Mouse (Mus musculus): ENCODE results near the gene Sqor. TPM values are rescaled to one million over a fixed set of nuclear protein-coding genes. Genes with fewer than 3 reads are reported as not detected.

Sqor gene
- polyA plus RNA-seq, 1 experiment from 2014 or later, result 22.5 TPM

GRCm38 (mm10) chr2:122804392-122804791 is 39.4 kb downstream of the Sqor start:
- no peak overlapping the region for H3K4me2 ChIP-seq (replicated peaks; ENCODE audit: low read depth, low read length)
- no peak overlapping the region for H3K4me3 ChIP-seq (ENCODE audit: low read depth, low read length)
- no peaks in the 10 kb centered on the region for H3K9me3 ChIP-seq (ENCODE audit: control insufficient read depth, low read depth, low read length)
- WGBS, result 85% methylated on average over 6 of the region's 6 CpGs
- no peak overlapping the region for H3K27ac ChIP-seq (ENCODE audit: low read length)
- no peaks in the 10 kb centered on the region for H3K4me1 ChIP-seq (ENCODE audit: control insufficient read depth, insufficient read depth, low read length)
- H3K36me3 ChIP-seq (ENCODE audit: control insufficient read depth, insufficient read depth, low read length), result no peaks in the 10 kb centered on the region
- ATAC-seq (ENCODE audit: insufficient number of reproducible peaks, insufficient read depth, low FRiP score, low read depth), result no peak
- H3K27me3 ChIP-seq (ENCODE audit: control insufficient read depth, insufficient read depth, low read length), result no peaks in the 10 kb centered on the region
- no peak overlapping the region for H3K9ac ChIP-seq (replicated peaks; ENCODE audit: low read depth, low read length)

- Histone ChIP-seq H3K27me3 (ENCODE audit: control insufficient read depth, insufficient read depth, low read length) (no peaks in the 10 kb centered on the region), H3K9ac (replicated peaks; ENCODE audit: low read depth, low read length) (no peak overlapping the region), H3K36me3 (ENCODE audit: control insufficient read depth, insufficient read depth, low read length) (no peaks in the 10 kb centered on the region), H3K4me2 (replicated peaks; ENCODE audit: low read depth, low read length) (no peak overlapping the region), H3K4me3 (ENCODE audit: low read depth, low read length) (no peak overlapping the region), H3K27ac (ENCODE audit: low read length) (no peak overlapping the region), H3K9me3 (ENCODE audit: control insufficient read depth, low read depth, low read length) (no peaks in the 10 kb centered on the region), H3K4me1 (ENCODE audit: control insufficient read depth, insufficient read depth, low read length) (no peaks in the 10 kb centered on the region)
- WGBS, result 89% methylated on average over 3 of the region's 3 CpGs
- ATAC-seq (ENCODE audit: insufficient number of reproducible peaks, insufficient read depth, low FRiP score, low read depth), result no peak
Measured at GRCm38 (mm10) chr2:122806040-122806439, 41.0 kb downstream of the Sqor start.

- Histone ChIP-seq H3K4me1 (ENCODE audit: control insufficient read depth, insufficient read depth, low read length) (no peaks in the 10 kb centered on the region), H3K27ac (ENCODE audit: low read length) (no peak overlapping the region), H3K9ac (replicated peaks; ENCODE audit: low read depth, low read length) (no peak overlapping the region), H3K36me3 (ENCODE audit: control insufficient read depth, insufficient read depth, low read length) (no peaks in the 10 kb centered on the region), H3K27me3 (ENCODE audit: control insufficient read depth, insufficient read depth, low read length) (no peaks in the 10 kb centered on the region), H3K4me2 (replicated peaks; ENCODE audit: low read depth, low read length) (no peak overlapping the region), H3K9me3 (ENCODE audit: control insufficient read depth, low read depth, low read length) (no peaks in the 10 kb centered on the region), H3K4me3 (ENCODE audit: low read depth, low read length) (no peak overlapping the region)
- WGBS, result 90% methylated on average over 4 of the region's 4 CpGs
- ATAC-seq (ENCODE audit: insufficient number of reproducible peaks, insufficient read depth, low FRiP score, low read depth), result no peak
Measured at GRCm38 (mm10) chr2:122809027-122809426, 44.0 kb downstream of the Sqor start.

- no peak overlapping the region for H3K9ac ChIP-seq (replicated peaks; ENCODE audit: low read depth, low read length)
- H3K4me1 ChIP-seq (ENCODE audit: control insufficient read depth, insufficient read depth, low read length), result no peaks in the 10 kb centered on the region
- no peaks in the 10 kb centered on the region for H3K27me3 ChIP-seq (ENCODE audit: control insufficient read depth, insufficient read depth, low read length)
- WGBS, result 82% methylated on average over 2 of the region's 2 CpGs
- H3K4me2 ChIP-seq (replicated peaks; ENCODE audit: low read depth, low read length), result no peak overlapping the region
- no peaks in the 10 kb centered on the region for H3K9me3 ChIP-seq (ENCODE audit: control insufficient read depth, low read depth, low read length)
- H3K36me3 ChIP-seq (ENCODE audit: control insufficient read depth, insufficient read depth, low read length), result no peaks in the 10 kb centered on the region
- no peak for ATAC-seq (ENCODE audit: insufficient number of reproducible peaks, insufficient read depth, low FRiP score, low read depth)
- no peak overlapping the region for H3K27ac ChIP-seq (ENCODE audit: low read length)
- H3K4me3 ChIP-seq (ENCODE audit: low read depth, low read length), result no peak overlapping the region
Measured at GRCm38 (mm10) chr2:122816986-122817385, 51.9 kb downstream of the Sqor start.

GRCm38 (mm10) chr2:122821246-122821645 is 56.2 kb downstream of the Sqor start:
- Histone ChIP-seq H3K36me3 (ENCODE audit: control insufficient read depth, insufficient read depth, low read length) (no peaks in the 10 kb centered on the region), H3K27ac (ENCODE audit: low read length) (no peak overlapping the region), H3K9me3 (ENCODE audit: control insufficient read depth, low read depth, low read length) (no peaks in the 10 kb centered on the region), H3K9ac (replicated peaks; ENCODE audit: low read depth, low read length) (no peak overlapping the region), H3K27me3 (ENCODE audit: control insufficient read depth, insufficient read depth, low read length) (no peaks in the 10 kb centered on the region), H3K4me2 (replicated peaks; ENCODE audit: low read depth, low read length) (no peak overlapping the region), H3K4me3 (ENCODE audit: low read depth, low read length) (no peak overlapping the region), H3K4me1 (ENCODE audit: control insufficient read depth, insufficient read depth, low read length) (no peaks in the 10 kb centered on the region)
- WGBS, result 47% methylated on average over 2 of the region's 2 CpGs
- ATAC-seq (ENCODE audit: insufficient number of reproducible peaks, insufficient read depth, low FRiP score, low read depth), result no peak

- H3K27ac ChIP-seq (ENCODE audit: low read length), result no peak overlapping the region
- no peaks in the 10 kb centered on the region for H3K9me3 ChIP-seq (ENCODE audit: control insufficient read depth, low read depth, low read length)
- no peak overlapping the region for H3K4me2 ChIP-seq (replicated peaks; ENCODE audit: low read depth, low read length)
- no peaks in the 10 kb centered on the region for H3K4me1 ChIP-seq (ENCODE audit: control insufficient read depth, insufficient read depth, low read length)
- no peak overlapping the region for H3K4me3 ChIP-seq (ENCODE audit: low read depth, low read length)
- WGBS, result 34% methylated on average over 19 of the region's 19 CpGs
- H3K9ac ChIP-seq (replicated peaks; ENCODE audit: low read depth, low read length), result no peak overlapping the region
- peak; percentile 78; the same call in 1 of the 2 replicates for ATAC-seq (ENCODE audit: insufficient number of reproducible peaks, insufficient read depth, low FRiP score, low read depth)
- no peaks in the 10 kb centered on the region for H3K36me3 ChIP-seq (ENCODE audit: control insufficient read depth, insufficient read depth, low read length)
- H3K27me3 ChIP-seq (ENCODE audit: control insufficient read depth, insufficient read depth, low read length), result no peaks in the 10 kb centered on the region
Measured at GRCm38 (mm10) chr2:122825406-122826236, 60.6 kb downstream of the Sqor start.

GRCm38 (mm10) chr2:122826302-122826701 is 61.3 kb downstream of the Sqor start:
- 61% methylated on average over 3 of the region's 3 CpGs for WGBS
- no peak overlapping the region for H3K27ac ChIP-seq (ENCODE audit: low read length)
- no peaks in the 10 kb centered on the region for H3K27me3 ChIP-seq (ENCODE audit: control insufficient read depth, insufficient read depth, low read length)
- no peak overlapping the region for H3K4me2 ChIP-seq (replicated peaks; ENCODE audit: low read depth, low read length)
- H3K4me3 ChIP-seq (ENCODE audit: low read depth, low read length), result no peak overlapping the region
- no peak for ATAC-seq (ENCODE audit: insufficient number of reproducible peaks, insufficient read depth, low FRiP score, low read depth)
- no peaks in the 10 kb centered on the region for H3K36me3 ChIP-seq (ENCODE audit: control insufficient read depth, insufficient read depth, low read length)
- no peaks in the 10 kb centered on the region for H3K9me3 ChIP-seq (ENCODE audit: control insufficient read depth, low read depth, low read length)
- H3K9ac ChIP-seq (replicated peaks; ENCODE audit: low read depth, low read length), result no peak overlapping the region
- H3K4me1 ChIP-seq (ENCODE audit: control insufficient read depth, insufficient read depth, low read length), result no peaks in the 10 kb centered on the region

- H3K9me3 ChIP-seq (ENCODE audit: control insufficient read depth, low read depth, low read length), result no peaks in the 10 kb centered on the region
- H3K9ac ChIP-seq (replicated peaks; ENCODE audit: low read depth, low read length), result no peak overlapping the region
- no peak for ATAC-seq (ENCODE audit: insufficient number of reproducible peaks, insufficient read depth, low FRiP score, low read depth)
- no peak overlapping the region for H3K27ac ChIP-seq (ENCODE audit: low read length)
- H3K4me3 ChIP-seq (ENCODE audit: low read depth, low read length), result no peak overlapping the region
- WGBS, result 75% methylated on average over 4 of the region's 4 CpGs
- no peaks in the 10 kb centered on the region for H3K36me3 ChIP-seq (ENCODE audit: control insufficient read depth, insufficient read depth, low read length)
- no peaks in the 10 kb centered on the region for H3K4me1 ChIP-seq (ENCODE audit: control insufficient read depth, insufficient read depth, low read length)
- no peak overlapping the region for H3K4me2 ChIP-seq (replicated peaks; ENCODE audit: low read depth, low read length)
- no peaks in the 10 kb centered on the region for H3K27me3 ChIP-seq (ENCODE audit: control insufficient read depth, insufficient read depth, low read length)
Measured at GRCm38 (mm10) chr2:122854636-122855035, 89.6 kb downstream of the Sqor start.

GRCm38 (mm10) chr2:122855354-122855753 is 90.3 kb downstream of the Sqor start:
- Histone ChIP-seq H3K4me2 (replicated peaks; ENCODE audit: low read depth, low read length) (no peak overlapping the region), H3K4me1 (ENCODE audit: control insufficient read depth, insufficient read depth, low read length) (no peaks in the 10 kb centered on the region), H3K4me3 (ENCODE audit: low read depth, low read length) (no peak overlapping the region), H3K36me3 (ENCODE audit: control insufficient read depth, insufficient read depth, low read length) (no peaks in the 10 kb centered on the region), H3K27ac (ENCODE audit: low read length) (no peak overlapping the region), H3K9me3 (ENCODE audit: control insufficient read depth, low read depth, low read length) (no peaks in the 10 kb centered on the region), H3K9ac (replicated peaks; ENCODE audit: low read depth, low read length) (no peak overlapping the region), H3K27me3 (ENCODE audit: control insufficient read depth, insufficient read depth, low read length) (no peaks in the 10 kb centered on the region)
- WGBS, result 82% methylated on average over 3 of the region's 3 CpGs
- ATAC-seq (ENCODE audit: insufficient number of reproducible peaks, insufficient read depth, low FRiP score, low read depth), result no peak
